Mouse (Mus musculus): ENCODE data around the gene Erbb2.

The Erbb2 gene

DNA sequence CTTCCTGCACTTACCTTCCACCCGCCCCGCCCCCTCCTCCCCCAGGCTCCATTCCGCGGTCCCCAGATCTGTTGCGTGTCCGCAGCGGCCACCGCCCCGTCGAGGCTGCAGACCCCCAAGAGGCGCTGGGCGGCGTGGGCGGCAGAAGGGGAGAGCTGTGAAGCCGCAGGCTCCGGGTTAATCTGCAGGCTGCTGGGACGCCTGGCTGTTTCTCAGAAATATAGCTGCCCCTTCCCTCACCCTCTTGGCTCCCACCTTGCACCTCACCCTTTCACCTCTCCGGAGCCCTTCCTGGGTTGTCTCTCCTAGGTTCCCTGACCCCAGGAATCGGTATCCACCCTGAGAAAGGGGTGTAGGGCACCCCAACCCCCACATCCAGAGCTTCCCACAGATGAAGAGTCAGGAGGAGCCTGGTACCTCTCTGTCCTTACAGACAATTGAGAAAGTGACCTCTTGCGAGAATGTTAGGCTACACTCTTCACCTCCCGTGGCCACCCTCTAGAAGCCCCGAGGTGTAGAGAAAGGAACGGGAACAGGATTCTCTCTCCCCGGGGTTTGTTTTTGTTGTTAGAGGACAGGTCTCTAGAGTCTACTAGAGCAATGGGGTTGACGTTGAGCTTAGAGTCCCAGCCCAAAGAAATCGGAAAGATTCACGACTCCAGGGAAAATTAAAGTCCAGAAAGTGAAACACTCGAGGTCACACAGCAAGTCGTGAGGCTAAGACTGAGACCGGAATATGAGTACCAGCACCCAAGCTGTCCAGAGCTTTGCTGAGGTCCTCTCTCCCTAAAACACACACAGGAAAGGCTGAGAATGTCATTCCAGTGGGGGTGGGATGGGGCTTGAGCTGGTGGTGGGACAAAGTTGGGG is 46.1 kb downstream of the Erbb2 start:
- no peak for DNase-seq (ENCODE audit: low spot score)

DNA sequence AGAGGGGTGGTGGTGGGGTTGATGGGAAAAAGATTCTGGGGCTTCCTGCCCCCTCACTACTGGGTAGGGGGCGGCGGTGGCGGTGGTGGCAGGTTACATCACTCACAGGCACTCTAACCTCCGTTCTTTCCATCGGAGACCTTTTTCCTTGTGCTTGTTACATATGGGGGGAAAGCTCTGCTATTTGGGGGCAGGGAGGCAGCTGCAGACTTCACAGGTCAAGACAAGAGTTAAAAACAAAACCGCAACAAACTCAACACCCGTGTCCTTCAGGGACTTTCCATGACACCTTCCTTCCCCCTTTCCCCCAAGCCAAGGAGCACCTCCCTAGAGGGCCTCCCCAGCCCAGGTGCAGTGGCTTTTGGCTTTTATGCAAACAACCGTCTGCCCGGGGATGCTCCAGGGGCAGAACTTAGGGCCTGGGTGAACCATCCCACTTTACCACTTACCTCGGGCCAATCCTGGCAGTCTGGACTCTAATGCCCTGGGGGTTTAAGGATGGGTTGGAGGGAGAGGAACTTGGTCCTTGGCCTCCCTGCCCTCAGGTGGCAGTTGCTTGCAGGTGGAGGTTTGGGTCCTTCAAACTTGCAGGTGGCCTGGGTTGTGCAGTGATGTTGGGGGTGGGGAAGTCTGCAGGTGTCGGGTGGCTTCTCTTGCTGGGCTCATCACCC is 46.9 kb downstream of the Erbb2 start:
- DNase-seq (ENCODE audit: low spot score), result no peak

DNA sequence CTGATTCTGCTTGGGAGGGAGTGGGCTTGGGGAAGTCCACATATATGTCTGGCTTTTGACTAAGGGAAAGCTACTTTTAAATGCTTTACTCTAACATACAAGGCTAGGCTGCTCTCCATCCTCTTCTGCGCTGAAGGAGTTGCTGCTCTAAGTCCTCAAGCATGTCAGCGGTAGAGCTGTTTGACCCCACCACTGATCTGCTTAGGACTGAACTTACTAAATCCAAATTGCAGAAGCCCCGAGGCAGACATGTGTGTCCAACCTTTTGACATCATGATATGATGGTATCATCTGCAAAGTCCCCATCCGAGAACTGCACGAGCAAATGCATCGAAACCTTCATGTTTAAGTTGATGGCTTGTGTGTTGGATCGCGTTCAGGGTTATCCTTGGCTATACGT is 47.6 kb downstream of the Erbb2 start:
- no peak for DNase-seq (ENCODE audit: low spot score)

DNA sequence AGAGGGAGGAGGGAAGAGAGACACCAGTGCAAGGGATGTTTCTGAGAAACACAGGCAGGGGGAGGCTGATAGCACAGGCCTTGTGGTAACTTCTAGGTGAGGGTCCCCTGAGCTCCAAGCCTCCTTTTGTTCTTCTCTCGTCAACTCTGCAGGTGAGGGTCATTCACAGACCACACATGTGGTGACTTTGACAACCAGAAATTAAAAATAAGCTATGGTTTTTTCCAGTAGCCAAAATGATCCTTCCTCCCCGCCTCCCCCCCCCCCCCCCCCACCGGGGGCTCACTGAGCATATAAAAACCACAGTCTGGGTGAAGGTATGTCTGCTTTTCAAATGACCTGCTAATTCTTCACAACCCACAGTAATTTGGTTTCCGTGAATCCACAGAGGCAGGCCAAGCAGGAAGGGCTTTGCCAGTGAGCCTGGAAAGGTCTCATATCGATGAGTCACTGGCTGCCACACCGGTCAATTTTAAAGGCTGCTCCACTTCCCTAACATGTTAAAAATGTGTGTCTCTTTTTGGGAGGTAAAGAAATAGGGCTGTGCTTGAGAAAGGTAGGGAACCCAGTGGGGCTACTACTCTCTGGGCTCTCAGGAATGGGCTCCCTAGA is 48.9 kb downstream of the Erbb2 start:
- DNase-seq (ENCODE audit: low spot score), result no peak

DNA sequence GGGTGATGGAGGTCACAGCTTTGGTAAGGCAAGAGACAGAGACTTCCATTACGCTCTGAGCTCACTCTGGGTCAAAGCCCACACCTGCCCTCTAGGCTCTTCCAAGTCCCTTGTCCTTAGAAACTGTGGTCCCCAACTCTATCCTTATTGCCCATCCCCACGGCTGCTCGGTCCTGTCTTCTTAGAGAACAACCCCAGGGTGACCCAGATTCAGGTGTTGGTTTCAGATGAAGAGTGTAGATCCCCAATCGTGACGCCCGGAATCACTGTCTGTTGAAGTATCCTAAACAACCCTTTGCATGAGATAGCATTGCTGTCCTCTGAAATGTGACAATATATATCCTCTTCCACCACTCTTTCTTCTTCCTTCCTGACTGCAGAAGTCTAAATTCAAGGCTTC is 50.0 kb downstream of the Erbb2 start:
- no peak for DNase-seq (ENCODE audit: low spot score)

DNA sequence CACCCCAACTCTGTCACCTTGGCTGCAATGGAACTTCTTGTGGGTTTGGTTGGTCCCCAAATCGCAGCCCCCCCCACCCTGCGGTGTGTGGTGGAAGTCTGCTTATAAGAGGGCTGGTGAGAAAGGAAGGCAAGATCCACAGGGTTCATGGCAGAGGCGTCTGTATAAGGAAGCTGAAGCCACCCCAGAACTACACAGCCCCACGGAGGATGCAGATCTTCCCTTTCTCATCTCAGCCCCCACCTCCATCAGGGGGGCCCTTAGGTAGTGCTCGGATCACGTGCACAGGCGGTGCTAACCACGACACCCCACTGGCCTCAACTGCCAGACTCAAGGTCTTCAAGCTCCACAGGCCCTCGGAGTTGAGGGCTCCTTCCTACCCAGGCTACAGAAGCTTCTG is 51.6 kb downstream of the Erbb2 start:
- DNase-seq (ENCODE audit: low spot score), result no peak

DNA sequence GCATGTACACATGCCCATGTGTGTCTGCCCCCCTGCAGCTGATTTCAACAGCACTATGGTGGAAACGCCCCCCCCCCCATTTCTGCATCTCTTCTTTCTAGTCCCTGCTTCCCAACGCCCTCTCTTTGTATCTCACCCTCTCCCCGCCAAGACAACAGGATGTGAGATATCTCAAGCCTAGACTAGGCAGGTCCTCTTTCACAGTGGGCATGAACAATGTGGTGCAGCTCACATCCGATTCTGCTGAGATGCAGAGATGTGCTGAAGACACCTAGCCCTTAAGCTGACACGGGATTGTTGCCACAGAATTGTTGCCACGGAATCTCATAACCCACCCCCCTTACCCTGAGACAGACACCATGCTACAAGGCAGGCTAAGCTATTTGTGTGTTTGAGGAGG is 52.2 kb downstream of the Erbb2 start:
- no peak for DNase-seq (ENCODE audit: low spot score)

DNA sequence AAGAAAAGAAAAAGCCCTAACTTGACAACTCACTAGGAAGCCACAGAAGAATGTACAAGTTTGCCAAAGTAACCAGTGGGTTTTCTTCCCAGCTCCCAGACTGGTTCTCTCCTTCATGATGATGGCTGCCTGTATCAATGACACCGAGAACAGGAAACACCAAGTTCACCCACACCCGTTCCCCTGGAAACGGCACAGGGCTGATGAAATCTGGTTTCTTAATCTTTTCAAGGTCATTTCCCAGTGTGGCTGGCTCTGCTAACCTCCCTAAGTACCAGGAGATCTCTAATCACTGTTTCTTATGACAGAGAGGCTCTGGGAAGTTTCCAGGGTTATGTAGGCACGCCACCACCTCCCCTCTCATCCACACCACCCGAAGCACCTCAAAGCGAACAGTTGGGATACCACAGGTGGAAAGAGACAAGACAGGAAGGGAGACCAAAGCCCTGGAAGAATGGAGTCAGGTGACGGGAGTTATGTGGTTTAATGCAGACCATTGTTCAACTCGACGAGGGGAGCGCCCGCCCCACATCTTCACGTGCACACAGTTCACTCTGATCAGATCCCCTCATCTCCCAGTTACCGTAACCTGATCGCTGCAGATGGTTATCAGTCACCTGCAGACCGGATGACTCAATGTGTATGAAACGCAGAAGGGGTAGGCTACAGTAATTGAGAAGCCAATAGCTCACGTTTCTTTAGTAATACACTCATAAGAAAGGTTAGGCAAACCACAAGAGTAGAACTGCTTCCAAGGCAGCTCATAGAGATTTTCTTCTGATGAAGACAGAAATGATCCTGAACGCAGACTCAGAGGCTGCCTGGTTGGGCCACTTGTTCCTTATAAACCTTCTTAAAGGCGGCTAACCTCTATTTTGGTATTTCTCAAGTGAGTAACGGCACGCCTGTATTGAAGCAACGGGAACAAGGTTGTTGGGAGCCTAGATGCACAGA is 57.8 kb downstream of the Erbb2 start:
- DNase-seq (ENCODE audit: low spot score), result no peak

DNA sequence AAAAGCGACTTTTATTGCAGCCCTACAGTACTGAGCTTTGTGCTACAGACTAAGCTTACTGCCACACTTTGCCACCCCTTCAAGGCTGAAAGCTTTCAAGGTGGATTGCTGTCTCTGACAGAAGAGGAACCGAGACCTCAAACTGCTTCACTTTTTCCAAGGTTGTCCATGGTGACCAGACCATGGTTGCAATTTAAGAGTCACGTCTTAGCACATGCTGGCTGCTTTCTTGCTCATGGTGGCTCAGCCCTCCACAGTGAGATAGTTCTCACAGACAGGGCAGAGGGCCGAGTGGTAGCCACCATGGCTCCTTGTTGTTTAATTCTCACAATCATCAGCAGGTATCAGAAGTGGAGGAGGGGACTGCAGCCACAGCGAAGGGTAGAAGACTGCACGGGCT is 58.5 kb downstream of the Erbb2 start:
- DNase-seq (ENCODE audit: low spot score), result no peak

DNA sequence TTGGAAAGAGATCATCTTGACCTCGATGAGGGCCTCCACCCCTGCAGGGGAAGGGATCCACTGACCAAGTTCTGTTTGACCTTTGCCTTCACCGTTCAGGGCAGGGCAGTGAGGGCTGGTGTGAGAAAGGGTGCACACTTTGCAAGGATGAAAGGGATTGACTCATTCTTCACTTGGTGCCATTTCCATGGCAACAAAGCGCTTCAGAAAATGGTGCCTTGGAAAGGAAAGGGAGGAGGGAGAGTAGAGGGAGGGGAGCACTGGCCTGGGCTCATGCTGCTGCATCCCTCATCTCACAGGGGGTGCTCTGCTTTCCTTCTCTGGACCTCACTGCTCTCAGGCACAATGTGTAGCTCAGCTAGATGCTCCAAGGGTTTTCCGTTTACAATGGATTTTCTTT is 60.4 kb downstream of the Erbb2 start:
- no peak for DNase-seq (ENCODE audit: low spot score)

DNA sequence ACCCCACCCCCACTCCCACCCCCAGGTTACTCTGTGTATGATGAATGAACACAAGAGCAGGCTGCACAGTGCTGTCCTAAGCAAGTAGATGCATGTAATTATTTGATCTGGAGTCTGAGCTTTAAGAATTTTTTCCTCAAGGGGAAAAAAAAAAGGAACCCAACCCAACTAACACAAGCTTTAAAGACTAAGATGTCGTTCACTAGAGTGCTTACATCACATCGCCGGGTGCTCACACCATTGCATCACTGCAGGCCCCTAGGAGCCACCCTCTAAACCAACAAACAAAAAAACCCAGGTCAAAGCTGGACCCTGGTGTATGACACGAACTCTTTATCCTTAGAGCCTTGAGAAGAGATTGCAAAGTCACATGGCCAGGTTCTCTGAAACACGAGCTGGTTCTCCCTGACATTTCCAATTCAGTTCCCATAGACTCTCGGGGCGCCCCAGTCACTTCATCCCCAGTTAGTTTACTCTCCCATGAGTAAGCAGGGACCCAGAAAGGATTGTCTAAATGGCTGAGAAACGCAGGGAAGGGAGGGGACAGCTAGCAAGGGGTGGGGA is 61.7 kb downstream of the Erbb2 start:
- no peak for DNase-seq (ENCODE audit: low spot score)

DNA sequence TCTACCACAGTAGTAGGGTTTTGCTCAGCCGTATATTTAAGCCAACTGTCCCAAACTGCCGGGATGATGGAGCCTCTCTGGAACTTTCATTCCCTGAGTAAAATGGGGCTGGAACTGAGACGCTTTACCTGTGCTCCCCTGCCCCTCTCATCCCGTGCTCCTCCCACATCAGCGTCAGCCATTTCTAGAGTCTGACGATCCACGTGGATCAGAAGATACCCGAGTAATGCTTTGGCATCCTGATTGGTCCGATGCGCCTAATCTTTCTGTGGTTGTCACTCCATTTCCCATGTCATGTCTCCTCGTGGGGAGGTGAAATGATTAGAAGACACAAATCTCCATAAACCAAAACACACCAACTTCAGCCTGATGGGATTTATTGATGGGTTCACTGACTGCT is 62.7 kb downstream of the Erbb2 start:
- no peak for DNase-seq (ENCODE audit: low spot score)

DNA sequence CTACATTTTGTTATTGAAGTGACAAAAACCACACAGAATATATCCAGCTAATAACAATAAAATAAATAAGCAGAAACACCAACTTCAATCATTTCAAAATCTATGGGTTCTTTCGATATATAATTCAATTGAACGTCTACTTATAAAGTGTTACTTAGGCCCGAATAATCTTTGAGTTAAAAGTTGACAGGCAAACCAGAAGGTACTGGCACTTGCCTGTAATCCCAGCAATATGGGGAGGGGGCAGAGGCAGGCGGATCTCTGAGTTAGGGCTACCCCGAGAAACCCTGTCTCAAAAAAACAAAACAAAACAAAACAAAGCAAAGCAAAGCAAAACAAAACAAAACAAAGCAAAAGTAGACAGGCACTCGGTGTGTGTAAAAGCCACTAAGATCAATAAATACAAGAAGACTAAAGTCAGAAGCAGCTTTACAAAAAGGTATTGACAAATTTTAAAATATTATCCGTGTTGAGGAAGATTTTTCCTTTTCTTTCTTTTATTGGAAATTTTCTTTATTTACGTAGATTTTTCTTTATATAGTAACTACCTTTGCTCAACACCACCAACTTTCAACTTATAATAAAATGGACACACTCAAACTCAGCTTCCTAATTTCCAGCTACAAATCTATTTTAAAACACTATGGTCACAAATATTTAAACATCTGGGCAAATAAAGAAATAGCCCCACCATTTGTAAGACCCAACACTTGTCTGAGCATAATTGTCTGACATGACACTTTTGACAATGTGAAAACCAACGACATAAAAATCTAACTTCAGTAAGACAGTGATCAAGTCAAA is 63.6 kb downstream of the Erbb2 start:
- no peak for DNase-seq (ENCODE audit: low spot score)

DNA sequence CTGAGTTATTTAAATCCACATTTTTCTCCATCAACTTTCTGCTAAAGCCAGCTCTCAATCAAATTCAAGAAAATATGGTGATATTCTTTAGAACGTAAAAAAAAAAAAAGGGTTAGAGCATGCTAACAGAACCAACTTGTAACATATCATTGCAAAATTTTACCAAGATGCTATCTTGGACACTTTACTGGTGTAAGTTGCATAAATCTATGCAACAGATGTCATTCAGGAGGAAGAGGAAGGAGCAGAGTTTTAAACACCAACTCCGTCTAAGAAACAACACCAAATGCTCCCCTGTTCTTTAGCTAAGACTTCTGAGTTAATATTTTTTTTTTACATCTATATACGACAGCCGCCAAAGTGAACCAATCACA is 64.2 kb downstream of the Erbb2 start:
- no peak for DNase-seq (ENCODE audit: low spot score)

DNA sequence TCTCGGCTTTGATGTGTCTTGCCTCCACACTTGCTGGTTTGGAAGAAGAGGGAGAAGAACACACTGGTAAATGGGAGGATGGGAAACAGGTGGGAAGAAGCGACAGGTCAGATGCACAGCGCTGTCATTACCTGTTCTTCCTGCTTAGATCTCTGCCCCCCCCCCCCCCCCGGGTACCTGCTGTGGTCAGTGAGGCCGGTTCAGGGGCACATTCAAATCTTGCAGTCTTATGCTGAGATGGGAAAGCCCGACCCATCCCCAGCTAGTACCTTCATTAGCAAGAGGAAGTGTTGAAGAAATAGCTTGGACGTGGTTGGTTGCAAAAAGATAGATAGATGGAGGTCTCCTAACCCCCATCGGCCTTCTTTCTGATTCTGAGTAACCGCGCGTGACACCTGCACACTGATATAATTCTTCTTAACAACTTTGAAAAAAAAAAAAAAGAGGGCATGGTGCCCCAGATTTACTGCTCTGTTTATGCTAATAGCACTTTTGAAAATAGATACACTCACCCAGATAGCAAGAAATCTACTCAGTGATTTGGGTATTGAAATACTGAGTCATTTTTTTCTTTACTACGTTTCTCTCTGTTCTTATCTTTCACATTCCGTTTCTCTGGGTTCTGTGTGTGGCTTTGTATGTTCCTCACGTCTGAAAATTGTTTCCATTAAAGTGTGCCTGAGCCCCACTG is 64.9 kb downstream of the Erbb2 start:
- no peak for DNase-seq (ENCODE audit: low spot score)

DNA sequence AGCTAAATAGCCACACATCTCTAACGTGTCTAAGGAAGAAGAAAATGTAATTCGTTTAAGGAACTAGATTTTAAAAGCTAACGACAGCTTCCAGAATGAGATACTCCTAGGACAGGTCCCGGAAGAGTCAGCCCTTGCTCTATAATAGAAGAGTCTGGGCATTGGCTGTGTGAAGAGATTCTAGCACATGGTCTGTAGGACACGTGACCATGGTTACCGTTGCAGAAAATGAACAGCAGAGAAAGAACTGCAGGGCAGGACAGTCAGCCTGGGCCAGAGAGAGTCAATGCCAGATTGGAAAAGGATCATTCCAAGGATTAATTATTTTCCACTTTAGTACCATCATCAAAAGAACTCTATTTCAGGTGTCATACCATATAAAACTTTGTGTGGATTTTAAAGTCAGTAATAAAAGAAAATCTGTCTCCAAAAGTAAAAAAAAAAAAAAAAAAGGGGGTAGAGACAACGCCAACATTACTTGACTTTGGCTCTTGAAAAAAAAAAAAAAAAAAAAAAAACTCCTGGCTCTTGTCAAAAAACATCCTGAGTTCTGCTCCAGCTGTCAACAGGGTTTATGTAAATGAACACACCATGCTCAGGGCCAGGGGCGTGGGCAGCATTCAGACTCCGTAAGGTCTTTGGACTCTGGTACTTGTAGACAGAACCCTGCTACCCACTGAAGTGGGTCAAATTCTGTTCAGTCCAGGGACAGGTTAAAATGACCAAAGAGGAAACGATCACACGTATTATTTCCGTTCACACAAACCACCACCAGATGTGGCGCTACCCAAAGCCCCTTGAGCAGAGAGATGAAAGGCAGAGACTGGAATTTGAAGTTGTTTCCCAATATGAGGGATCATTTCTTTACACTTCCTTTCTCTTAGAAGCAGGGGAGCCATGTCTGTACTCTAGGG is 67.0 kb downstream of the Erbb2 start:
- no peak for DNase-seq (ENCODE audit: low spot score)

DNA sequence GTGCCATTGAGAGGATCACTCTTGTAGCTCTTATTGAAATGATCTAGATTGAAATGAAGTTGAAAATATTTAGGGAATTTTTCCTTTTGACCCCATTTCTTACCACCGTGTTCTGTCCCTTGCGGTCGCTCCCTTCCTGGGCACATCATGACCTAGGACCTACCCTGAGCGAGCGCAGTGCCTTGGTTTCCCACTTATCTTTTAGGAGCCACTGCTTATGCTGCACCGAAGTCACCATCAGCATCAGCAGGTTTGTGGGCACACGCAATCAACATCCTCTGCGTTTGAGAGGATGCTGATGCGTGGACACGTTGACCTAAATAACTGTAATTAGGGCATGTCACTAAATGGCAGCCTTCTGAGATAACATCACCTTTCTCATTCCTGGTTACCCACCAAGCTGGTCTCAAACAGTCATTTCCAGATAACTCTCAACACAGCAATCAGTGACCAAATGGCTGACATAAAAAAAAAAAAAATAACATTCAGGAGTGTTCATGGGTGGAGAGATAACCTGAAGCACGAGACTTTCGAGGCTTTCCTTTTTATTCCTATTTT is 67.7 kb downstream of the Erbb2 start:
- DNase-seq (ENCODE audit: low spot score), result no peak

DNA sequence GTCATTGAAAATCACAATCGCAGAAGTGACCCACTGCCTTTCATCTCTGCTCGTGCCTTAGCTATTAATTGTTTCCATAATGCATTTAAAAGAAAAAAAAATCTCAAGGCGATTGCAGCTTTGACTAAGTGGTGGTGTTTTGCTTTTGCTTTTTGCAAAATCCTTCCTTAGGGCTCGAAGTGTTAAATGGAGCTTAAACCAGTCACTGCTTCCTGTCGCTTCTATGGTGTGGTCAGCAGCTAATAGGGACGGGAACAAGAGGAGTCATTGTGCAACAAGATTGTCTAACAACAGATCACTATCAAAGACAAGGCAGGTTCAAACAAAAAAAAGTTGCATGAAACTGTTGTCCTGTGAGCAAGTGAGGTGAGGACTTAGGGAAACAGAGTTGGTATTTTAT is 69.0 kb downstream of the Erbb2 start:
- DNase-seq (ENCODE audit: low spot score), result no peak

DNA sequence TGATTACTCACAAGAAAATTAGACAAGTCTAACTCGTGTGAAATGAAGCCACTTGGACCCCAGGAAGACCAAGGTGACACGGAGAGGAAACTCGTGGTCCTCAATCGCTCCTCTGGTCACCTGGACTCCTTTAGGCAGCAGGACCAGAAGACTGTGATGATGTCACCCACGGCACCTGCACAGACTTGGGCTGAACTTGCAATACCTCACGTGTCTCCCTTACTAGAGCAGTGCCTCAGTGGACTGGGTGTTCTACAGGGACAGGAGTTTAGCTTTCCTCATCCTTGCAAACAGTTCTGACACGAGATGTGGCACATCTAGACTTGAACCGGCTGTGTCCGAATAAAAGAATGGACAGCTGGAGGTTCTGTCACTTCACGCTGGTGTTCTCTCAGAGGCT is 69.8 kb downstream of the Erbb2 start:
- DNase-seq (ENCODE audit: low spot score), result no peak
